Mouse (Mus musculus): ENCODE data around the gene Mtfr2.

The Mtfr2 gene

GRCm38 (mm10) chr10:20379071-20379735 is 31.6 kb downstream of the Mtfr2 start:
- peak; percentile 7 for DNase-seq (ENCODE audit: low spot score)

- DNase-seq (ENCODE audit: low spot score): no peak
Measured at GRCm38 (mm10) chr10:20380798-20381197, 33.2 kb downstream of the Mtfr2 start.

- DNase-seq (ENCODE audit: low spot score): no peak
Measured at GRCm38 (mm10) chr10:20381352-20381751, 33.8 kb downstream of the Mtfr2 start.

GRCm38 (mm10) chr10:20382807-20383419 is 35.3 kb downstream of the Mtfr2 start:
- DNase-seq (ENCODE audit: low spot score): no peak

- DNase-seq (ENCODE audit: low spot score): no peak
Measured at GRCm38 (mm10) chr10:20390568-20390967, 43.0 kb downstream of the Mtfr2 start.

GRCm38 (mm10) chr10:20394815-20395214 is 47.2 kb downstream of the Mtfr2 start:
- no peak for DNase-seq (ENCODE audit: low spot score)

GRCm38 (mm10) chr10:20395778-20396177 is 48.2 kb downstream of the Mtfr2 start:
- DNase-seq (ENCODE audit: low spot score): no peak

- no peak for DNase-seq (ENCODE audit: low spot score)
Measured at GRCm38 (mm10) chr10:20398224-20398623, 50.7 kb downstream of the Mtfr2 start.

GRCm38 (mm10) chr10:20398641-20399390 is 51.2 kb downstream of the Mtfr2 start:
- DNase-seq (ENCODE audit: low spot score): no peak

GRCm38 (mm10) chr10:20400406-20400805 is 52.8 kb downstream of the Mtfr2 start:
- DNase-seq (ENCODE audit: low spot score): no peak

GRCm38 (mm10) chr10:20402941-20403340 is 55.4 kb downstream of the Mtfr2 start:
- no peak for DNase-seq (ENCODE audit: low spot score)

GRCm38 (mm10) chr10:20405471-20405870 is 57.9 kb downstream of the Mtfr2 start:
- peak; percentile 61 for DNase-seq (ENCODE audit: low spot score)

- DNase-seq (ENCODE audit: low spot score): no peak
Measured at GRCm38 (mm10) chr10:20408336-20408735, 60.8 kb downstream of the Mtfr2 start.

- peak; percentile 69 for DNase-seq (ENCODE audit: low spot score)
Measured at GRCm38 (mm10) chr10:20409181-20409580, 61.6 kb downstream of the Mtfr2 start.
